Mouse (Mus musculus) intestine, embryonic 14.5 days (tissue): Measurements from ENCODE around the gene Ctsq. TPM values are rescaled to one million over a fixed set of nuclear protein-coding genes. Genes with fewer than 3 reads are reported as not detected.
"Not testable (repeated sequence)": the region's sequence is repeated elsewhere in the genome, so short reads cannot be mapped to it uniquely, and the experiment has no call there.

Experiments
- ATAC-seq: fragments of 200-750 bp; cut with Nextera tagmentation; replicated peaks from 2 replicates; pipeline ENCODE4 v1.8.0; 2017; ENCODE audit warnings: low read depth, moderate number of reproducible peaks, moderate TSS enrichment, moderate library complexity; ENCODE audit not compliant: low FRiP score, low TSS enrichment
- DNase-seq: peaks from one replicate; pipeline ENCODE4 v3.0.0-alpha.2; 2018; ENCODE audit warnings: low spot score
- H3K27ac ChIP-seq: fragments of 300-500 bp; sonication (generic); 2 replicates; pipeline ENCODE4 v1.5.1; 2014; ENCODE audit warnings: low read depth, mild to moderate bottlenecking, control low read depth
- H3K27me3 ChIP-seq: fragments of 300-500 bp; sonication (generic); replicated peaks from 2 replicates; pipeline ENCODE4 v1.6.1; 2014; ENCODE audit warnings: low read length, control low read depth; ENCODE audit not compliant: control insufficient read depth, insufficient read depth
- H3K36me3 ChIP-seq: fragments of 300-500 bp; sonication (generic); 2 replicates; pipeline ENCODE4 v1.6.1; 2014; ENCODE audit warnings: low read length, control low read depth; ENCODE audit not compliant: control insufficient read depth, insufficient read depth
- H3K4me1 ChIP-seq: fragments of 300-500 bp; sonication (generic); replicated peaks from 2 replicates; pipeline ENCODE4 v1.6.1; 2014; ENCODE audit warnings: low read length, control low read depth, mixed read lengths; ENCODE audit not compliant: control insufficient read depth, insufficient read depth
- H3K4me2 ChIP-seq: fragments of 300-500 bp; sonication (generic); 2 replicates; pipeline ENCODE4 v1.6.1; 2014; ENCODE audit warnings: low read length
- H3K4me3 ChIP-seq: fragments of 300-500 bp; sonication (generic); 2 replicates; pipeline ENCODE4 v1.5.1; 2014; ENCODE audit warnings: low read depth, low read length, control low read depth, mixed read lengths
- H3K9ac ChIP-seq: fragments of 300-500 bp; sonication (generic); 2 replicates; pipeline ENCODE4 v1.6.1; 2014; ENCODE audit warnings: mild to moderate bottlenecking, low read length
- H3K9me3 ChIP-seq: fragments of 300-500 bp; sonication (generic); 2 replicates; pipeline ENCODE4 v1.6.1; 2016; ENCODE audit warnings: low read length, control low read depth; ENCODE audit not compliant: control insufficient read depth
- WGBS: fragments of 180-500 bp; shearing (Covaris S2); extraction: QIAGEN DNeasy Blood & Tissue Kit; methylation state at CpG from one replicate; pipeline ENCODE4 v1.1.7; 2014; 5-methylcytosine and 5-hydroxymethylcytosine counted together
- polyA plus RNA-seq: library from polyadenylated mRNA; unstranded; fragments of >200 nt; fragmentation: Nextera tagmentation; extraction: Ambion mirVana; gene quantifications from 2 replicates; pipeline ENCODE4 v1.2.1, GENCODE M21; 2014

Gene Ctsq
- not detected in 2 replicates for polyA plus RNA-seq

GRCm38 (mm10) chr13:61040531-61040930 is at the start of gene Ctsq:
Ctsq (minus strand) TSS chr13:61040631.
- no peak for ATAC-seq
- H3K9ac ChIP-seq, result no peak within 1 kb of the TSS
- no peaks in the 10 kb centered on the region for H3K4me1 ChIP-seq
- H3K9me3 ChIP-seq, result 0 out of 2 replicates have a peak, but pooled peaks cover 4% of the 10 kb centered on the region
- no peak within 1 kb of the TSS for H3K4me3 ChIP-seq
- H3K4me2 ChIP-seq, result no peak within 1 kb of the TSS
- WGBS, result 56% methylated on average over 3 of the region's 3 CpGs
- no peaks in the 10 kb centered on the region for H3K36me3 ChIP-seq
- H3K27me3 ChIP-seq, result no peaks in the 10 kb centered on the region
- DNase-seq, result no peak
- no peak within 1 kb of the TSS for H3K27ac ChIP-seq

DNA sequence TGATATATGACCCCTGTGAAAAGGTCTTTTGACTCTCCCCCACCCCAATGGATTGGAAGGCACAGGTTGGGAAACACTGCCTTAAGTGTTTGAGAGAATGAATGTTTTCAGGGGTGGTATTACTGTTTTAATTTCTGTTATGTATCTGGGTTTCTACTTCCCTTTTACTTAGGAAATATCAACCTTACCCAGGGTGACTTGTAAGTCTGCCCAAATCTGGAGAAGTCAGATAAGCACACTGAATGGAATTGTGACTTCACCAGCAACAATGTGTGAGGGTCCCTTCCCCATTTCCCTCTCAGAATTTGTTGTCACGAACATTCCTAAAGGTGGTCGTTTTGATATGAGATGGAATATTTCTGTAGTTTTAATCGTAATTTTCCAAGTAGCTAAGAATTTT is 17.6 kb downstream of the Ctsq start:
- Histone ChIP-seq H3K4me1 (no peaks in the 10 kb centered on the region), H3K36me3 (no peaks in the 10 kb centered on the region), H3K27me3 (no peaks in the 10 kb centered on the region), H3K4me3 (no peak overlapping the region), H3K9ac (no peak overlapping the region), H3K27ac (no peak overlapping the region), H3K9me3 (no peaks in the 10 kb centered on the region), H3K4me2 (no peak overlapping the region)
- WGBS, result 79% methylated on average over 3 of the region's 3 CpGs
- no peak for DNase-seq
- no peak for ATAC-seq

GRCm38 (mm10) chr13:61021844-61022243 is 18.6 kb downstream of the Ctsq start:
- H3K4me3 ChIP-seq, result no peak overlapping the region
- no peak for ATAC-seq

GRCm38 (mm10) chr13:61010171-61010570 is 30.3 kb downstream of the Ctsq start:
- Histone ChIP-seq H3K27me3 (no peaks in the 10 kb centered on the region), H3K4me2 (no peak overlapping the region), H3K9ac (no peak overlapping the region), H3K27ac (no peak overlapping the region), H3K4me3 (no peak overlapping the region), H3K4me1 (no peaks in the 10 kb centered on the region), H3K9me3 (no peaks in the 10 kb centered on the region), H3K36me3 (no peaks in the 10 kb centered on the region)
- DNase-seq (no peak), ATAC-seq (no peak)
- WGBS, result 83% methylated on average over 4 of the region's 4 CpGs

More at GRCm38 (mm10) chr13:61021844-61022243, 18.6 kb downstream of the Ctsq start:
- no peak overlapping the region for H3K27ac ChIP-seq
- H3K9me3 ChIP-seq, result no peaks in the 10 kb centered on the region
- no peaks in the 10 kb centered on the region for H3K36me3 ChIP-seq
- H3K27me3 ChIP-seq, result no peaks in the 10 kb centered on the region
- no peak overlapping the region for H3K9ac ChIP-seq
- H3K4me1 ChIP-seq, result no peaks in the 10 kb centered on the region
- H3K4me2 ChIP-seq, result no peak overlapping the region
- WGBS, result 80% methylated on average over 5 of the region's 6 CpGs
- no peak for DNase-seq

- ATAC-seq, result no peak
- Histone ChIP-seq H3K4me2 (no peak within 1 kb of the TSS), H3K36me3 (no peaks in the 10 kb centered on the region), H3K4me3 (no peak within 1 kb of the TSS), H3K27me3 (no peaks in the 10 kb centered on the region), H3K9me3 (no peaks in the 10 kb centered on the region), H3K4me1 (no peaks in the 10 kb centered on the region), H3K27ac (no peak within 1 kb of the TSS), H3K9ac (no peak within 1 kb of the TSS)
- DNase-seq, result no peak
- WGBS, result 68% methylated on average over 3 of the region's 3 CpGs
Measured at GRCm38 (mm10) chr13:61005859-61006258, 34.6 kb downstream of the Ctsq start, which contains the start of gene Ctsj. Ctsj (minus strand) TSS chr13:61005959.

DNA sequence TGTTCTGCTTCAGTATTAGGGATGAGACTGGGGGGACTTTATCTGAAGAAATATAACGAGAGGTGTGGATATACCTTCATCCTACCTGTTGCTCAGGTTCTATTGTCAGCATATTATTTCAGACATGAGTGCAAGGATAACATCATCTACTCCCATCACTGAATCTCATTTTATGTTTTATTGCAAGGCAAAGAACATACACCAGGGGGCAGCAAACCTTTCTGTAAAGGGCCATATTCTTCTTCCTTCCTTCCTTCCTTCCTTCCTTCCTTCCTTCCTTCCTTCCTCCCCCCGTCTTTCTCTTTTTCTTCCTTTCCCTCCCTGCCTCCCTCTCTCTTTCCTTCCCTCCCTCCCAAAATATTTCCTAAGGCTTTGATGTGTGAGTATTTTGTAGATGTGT is 42.8 kb downstream of the Ctsq start:
- H3K36me3 ChIP-seq, result no peaks in the 10 kb centered on the region

DNA sequence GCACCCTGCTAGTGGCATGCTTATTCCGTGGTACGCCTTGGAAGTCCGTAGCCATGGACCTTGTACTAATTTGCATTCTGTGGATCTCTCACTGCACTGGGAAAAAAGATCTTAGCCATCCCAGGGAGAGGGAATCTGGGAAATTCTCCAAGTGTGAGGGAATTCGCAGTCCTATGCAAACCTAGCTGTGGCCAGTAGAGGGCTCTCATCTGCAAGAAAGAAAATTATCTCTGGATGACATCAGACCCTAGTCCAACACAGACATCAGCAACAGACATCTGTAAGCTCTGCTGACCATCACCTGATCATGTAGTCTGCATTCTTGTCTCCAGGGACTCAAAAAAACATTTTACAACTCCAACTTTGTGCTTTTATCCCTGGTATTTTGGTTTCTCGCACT is 53.5 kb downstream of the Ctsq start:
- not testable (repeated sequence) for ATAC-seq, H3K4me3 ChIP-seq, H3K4me2 ChIP-seq, H3K4me1 ChIP-seq, H3K27ac ChIP-seq, DNase-seq, H3K27me3 ChIP-seq, H3K9ac ChIP-seq, H3K36me3 ChIP-seq, H3K9me3 ChIP-seq
- 92% methylated on average over 3 of the region's 5 CpGs for WGBS

More for the DNA sequence above, 42.8 kb downstream of the Ctsq start:
- H3K27me3 ChIP-seq, result no peaks in the 10 kb centered on the region
- ATAC-seq, result no peak
- no peak overlapping the region for H3K27ac ChIP-seq
- H3K9me3 ChIP-seq, result peaks cover 4% of the 10 kb centered on the region; the same call in 1 of the 2 replicates
- WGBS, result 46% methylated on average over 2 of the region's 2 CpGs
- no peak for DNase-seq
- H3K4me2 ChIP-seq, result no peak overlapping the region
- H3K4me1 ChIP-seq, result no peaks in the 10 kb centered on the region
- H3K4me3 ChIP-seq, result no peak overlapping the region
- no peak overlapping the region for H3K9ac ChIP-seq

Other genes starting within 250 kb of the Ctsq start
- not detected in 2 replicates for gene Ctsll3, start 237.8 kb downstream of the Ctsq start, polyA plus RNA-seq
- gene 4930486L24Rik, start 176.2 kb downstream of the Ctsq start, polyA plus RNA-seq, result 0.13 and 0.20 TPM in 2 replicates
- gene Gm49392, start 143.7 kb downstream of the Ctsq start, polyA plus RNA-seq, result not detected in 2 replicates
- gene Ctla2b, start 143.2 kb downstream of the Ctsq start, polyA plus RNA-seq, result 3.7 TPM in 2 replicates
- gene Tpbpb, start 135.8 kb downstream of the Ctsq start, polyA plus RNA-seq, result not detected in 2 replicates
- 0.59 TPM in 1 of 2 replicates, not detected in the other for gene Gm49393, start 105.0 kb downstream of the Ctsq start, polyA plus RNA-seq
- gene Gm49391, start 104.1 kb downstream of the Ctsq start, polyA plus RNA-seq, result 1.4 and 1.7 TPM in 2 replicates
- gene Ctla2a, start 104.0 kb downstream of the Ctsq start, polyA plus RNA-seq, result 25.3 and 29.5 TPM in 2 replicates
- gene Tpbpa, start 98.6 kb downstream of the Ctsq start, polyA plus RNA-seq, result not detected in 2 replicates
- gene Ctsj, start 34.7 kb downstream of the Ctsq start, polyA plus RNA-seq, result not detected in 2 replicates
- gene Ctsr, start 123.6 kb upstream of the Ctsq start, polyA plus RNA-seq, result not detected in 2 replicates
- not detected in 2 replicates for gene Cts6, start 162.8 kb upstream of the Ctsq start, polyA plus RNA-seq
- not detected in 2 replicates for gene Cts8, start 214.7 kb upstream of the Ctsq start, polyA plus RNA-seq
- not detected in 2 replicates for gene Gm49398, start 248.2 kb upstream of the Ctsq start, polyA plus RNA-seq